Mouse (Mus musculus) forebrain, embryonic 14.5 days (tissue): ENCODE measurements around the gene Nat9. TPM values are rescaled to one million over a fixed set of nuclear protein-coding genes. Genes with fewer than 3 reads are reported as not detected.
A peak's percentile ranks its signal among the peaks of the same experiment; 100 is the strongest.

Experiments used
- ATAC-seq: fragments of 200-750 bp; cut with Nextera tagmentation; 2 replicates; pipeline ENCODE4 v1.8.0; 2017; ENCODE audit warnings: mild to moderate bottlenecking, moderate library complexity
- DNase-seq: peaks from one replicate; pipeline ENCODE4 v3.0.0-alpha.2; 2015; ENCODE audit warnings: low spot score
- H3K27ac ChIP-seq: fragments of 300-500 bp; sonication (generic); 2 replicates; pipeline ENCODE4 v1.5.1; 2014; ENCODE audit warnings: low read depth, mild to moderate bottlenecking, control low read depth, low read length, moderate library complexity
- H3K27me3 ChIP-seq: fragments of 300-500 bp; sonication (generic); replicated peaks from 2 replicates; pipeline ENCODE4 v1.6.1; 2014; ENCODE audit warnings: low read length, control low read depth, mixed read lengths; ENCODE audit not compliant: control insufficient read depth, insufficient read depth
- H3K36me3 ChIP-seq: fragments of 300-500 bp; sonication (generic); 2 replicates; pipeline ENCODE4 v1.6.1; 2014; ENCODE audit warnings: low read length, control low read depth; ENCODE audit not compliant: control insufficient read depth, insufficient read depth
- H3K4me1 ChIP-seq: fragments of 300-500 bp; sonication (generic); 2 replicates; pipeline ENCODE4 v1.6.1; 2014; ENCODE audit warnings: antibody characterized with exemption, low read length, control low read depth; ENCODE audit not compliant: control insufficient read depth, insufficient read depth
- H3K4me2 ChIP-seq: fragments of 300-500 bp; sonication (generic); 2 replicates; pipeline ENCODE4 v1.6.1; 2014; ENCODE audit warnings: mild to moderate bottlenecking, control low read depth, low read length
- H3K4me3 ChIP-seq: fragments of 300-500 bp; sonication (generic); 2 replicates; pipeline ENCODE4 v1.5.1; 2014; ENCODE audit warnings: low read depth, low read length, control low read depth
- H3K9ac ChIP-seq: fragments of 300-500 bp; sonication (generic); 2 replicates; pipeline ENCODE4 v1.6.1; 2014; ENCODE audit warnings: mild to moderate bottlenecking, low read length, control low read depth, moderate library complexity
- H3K9me3 ChIP-seq: fragments of 300-500 bp; sonication (generic); replicated peaks from 2 replicates; pipeline ENCODE4 v1.6.1; 2016; ENCODE audit warnings: low read length, control low read depth, mixed read lengths; ENCODE audit not compliant: control insufficient read depth
- WGBS: fragments of 180-500 bp; shearing (Covaris S2); extraction: QIAGEN DNeasy Blood & Tissue Kit; methylation state at CpG from one replicate; pipeline ENCODE4 v1.1.7; 2014; 5-methylcytosine and 5-hydroxymethylcytosine counted together
- polyA plus RNA-seq: library from polyadenylated mRNA; unstranded; fragments of >200 nt; fragmentation: Nextera tagmentation; extraction: Ambion mirVana; gene quantifications from 2 replicates; pipeline ENCODE4 v1.2.1, GENCODE M21; 2014

Gene Nat9
- polyA plus RNA-seq, 1 experiment from 2014 or later, result 20.4 TPM

DNA sequence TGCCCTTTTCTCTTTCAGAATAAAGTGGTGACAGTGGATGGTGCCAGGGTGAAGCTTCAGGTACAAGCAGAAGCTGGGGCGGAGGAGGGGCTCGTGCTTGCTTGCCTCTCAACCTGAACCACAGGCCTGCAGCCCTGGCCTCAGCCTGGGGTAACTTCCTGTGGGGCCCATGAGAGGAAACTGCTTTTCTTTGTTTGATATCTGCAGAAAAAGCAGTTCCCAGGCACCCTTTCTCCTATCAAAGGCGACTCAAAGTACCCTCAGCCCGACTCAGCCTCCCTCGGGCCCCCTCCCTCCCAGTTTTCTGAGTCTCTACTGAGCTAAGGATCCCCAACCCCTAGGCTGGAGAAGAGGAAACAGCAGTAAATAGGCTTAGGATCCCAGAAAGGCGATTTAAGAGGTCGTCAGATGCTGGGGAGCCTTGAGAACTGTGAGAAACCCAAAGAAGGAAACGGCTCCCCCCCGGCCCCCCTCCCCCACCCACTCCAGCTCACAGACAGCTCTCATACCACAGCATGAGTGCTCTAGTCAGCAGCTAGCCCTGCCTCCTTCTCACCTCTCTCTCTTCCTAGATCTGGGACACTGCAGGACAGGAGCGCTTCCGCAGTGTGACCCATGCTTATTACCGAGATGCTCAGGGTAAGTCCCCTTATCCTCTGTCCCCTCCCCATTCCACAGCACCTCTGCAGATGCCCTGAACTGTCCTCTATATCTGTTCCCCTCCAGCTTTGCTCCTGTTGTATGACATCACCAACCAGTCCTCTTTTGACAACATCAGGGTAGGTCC lies 29.5 kb downstream of the Nat9 start:
- WGBS, result 38% methylated on average over 12 of the region's 12 CpGs
- Histone ChIP-seq H3K27me3 (peaks cover 26% of the 10 kb centered on the region), H3K4me3 (no peak overlapping the region), H3K27ac (no peak overlapping the region), H3K9ac (no peak overlapping the region), H3K4me1 (no peaks in the 10 kb centered on the region), H3K4me2 (no peak overlapping the region), H3K36me3 (no peaks in the 10 kb centered on the region), H3K9me3 (no peaks in the 10 kb centered on the region)
- DNase-seq, result no peak
- no peak for ATAC-seq

DNA sequence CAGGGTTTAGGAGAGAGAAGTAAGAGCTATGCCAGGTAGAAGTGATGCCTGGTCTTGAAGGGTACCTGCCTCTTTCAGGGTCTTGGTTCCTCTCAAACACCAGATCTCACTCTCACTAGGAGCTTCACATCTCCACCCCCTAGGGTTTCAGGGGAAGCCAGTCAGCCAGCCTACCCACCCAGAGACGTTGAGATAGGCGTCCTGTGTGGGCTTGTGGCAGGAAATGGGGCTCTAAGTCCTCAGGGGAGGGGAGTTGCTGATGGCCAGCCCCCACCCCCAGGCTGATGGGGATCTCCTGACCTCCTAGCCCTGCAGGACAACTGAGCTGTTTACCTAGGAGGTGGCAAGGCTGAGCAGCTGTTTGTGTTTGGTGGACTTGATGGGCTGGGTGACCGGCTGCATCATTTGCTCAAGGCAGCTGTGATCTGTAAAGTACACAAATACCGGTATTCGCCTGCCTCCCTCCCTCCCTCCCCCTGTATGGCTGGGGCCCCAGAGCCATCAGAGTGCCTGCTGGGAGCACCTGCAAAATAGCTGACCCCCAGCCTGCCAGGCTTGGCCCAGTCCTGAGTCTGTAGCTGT lies 32.5 kb downstream of the Nat9 start:
- Histone ChIP-seq H3K4me3 (no peak overlapping the region), H3K9me3 (no peaks in the 10 kb centered on the region), H3K4me1 (no peaks in the 10 kb centered on the region), H3K36me3 (no peaks in the 10 kb centered on the region), H3K9ac (no peak overlapping the region), H3K27me3 (peaks cover 24% of the 10 kb centered on the region), H3K4me2 (no peak overlapping the region), H3K27ac (no peak overlapping the region)
- DNase-seq (no peak), ATAC-seq (no peak)
- 22% methylated on average over 5 of the region's 5 CpGs for WGBS

DNA sequence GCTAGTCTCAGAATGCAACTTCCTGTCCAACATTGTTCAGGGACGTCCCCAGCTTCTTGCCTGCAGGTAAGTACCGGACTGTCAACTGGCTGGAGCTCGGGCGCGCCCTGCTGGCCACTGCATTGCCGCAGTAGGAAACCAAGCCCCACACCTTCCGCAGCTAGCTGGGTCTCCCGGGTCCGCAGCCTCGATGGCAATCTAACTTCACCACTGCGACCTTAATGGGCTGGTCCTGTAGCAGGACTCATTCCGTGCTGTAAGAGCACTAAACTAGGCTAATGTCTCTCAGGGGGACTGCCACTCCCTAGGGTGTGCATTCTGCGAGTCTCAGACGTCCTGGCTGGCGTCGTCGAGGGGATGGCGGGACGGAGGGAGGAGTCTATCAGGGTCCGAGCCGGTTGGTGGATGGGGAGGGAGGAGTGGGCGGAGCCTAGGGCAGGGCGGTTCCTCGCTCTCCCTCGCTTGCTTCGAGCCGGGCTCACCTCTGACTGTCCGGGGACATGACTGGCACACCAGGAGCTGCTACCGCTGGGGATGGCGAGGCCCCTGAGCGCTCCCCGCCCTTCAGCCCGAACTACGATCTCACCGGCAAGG lies 33.9 kb downstream of the Nat9 start:
- Histone ChIP-seq H3K36me3 (no peaks in the 10 kb centered on the region), H3K27ac (no peak overlapping the region), H3K9ac (peak overlapping the region; percentile 17; the same call in 1 of the 2 replicates), H3K4me1 (no peaks in the 10 kb centered on the region), H3K4me3 (peak overlapping the region; percentile 17), H3K4me2 (peak overlapping the region; percentile 42), H3K27me3 (peaks cover 24% of the 10 kb centered on the region), H3K9me3 (no peaks in the 10 kb centered on the region)
- WGBS, result under 1% methylated on average over 35 of the region's 35 CpGs
- DNase-seq, result peak; percentile 54
- peak; percentile 50 for ATAC-seq

DNA sequence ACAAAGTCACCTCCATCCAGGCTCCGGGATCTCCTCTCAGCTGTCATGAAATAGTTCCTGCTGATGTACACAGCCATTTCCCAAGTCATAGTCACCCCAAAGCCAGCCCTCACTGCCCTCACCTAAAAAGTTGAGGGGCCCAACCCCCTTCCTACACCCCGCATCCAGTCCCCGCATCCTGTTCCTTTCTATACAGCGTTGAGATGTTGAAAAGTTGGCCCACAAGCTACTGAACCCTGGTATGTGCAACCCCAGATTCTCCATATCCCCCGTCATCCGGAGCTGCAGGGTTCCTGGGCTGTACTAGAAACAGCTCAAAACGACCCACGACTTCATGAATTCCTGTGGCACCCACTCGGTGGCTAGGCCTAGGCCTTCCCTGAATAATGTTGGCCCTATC lies 34.6 kb downstream of the Nat9 start:
- H3K27me3 ChIP-seq, result peaks cover 24% of the 10 kb centered on the region
- no peak overlapping the region for H3K27ac ChIP-seq
- H3K4me3 ChIP-seq, result no peak overlapping the region
- no peak overlapping the region for H3K4me2 ChIP-seq
- no peak for ATAC-seq
- no peaks in the 10 kb centered on the region for H3K9me3 ChIP-seq
- 80% methylated on average over 9 of the region's 9 CpGs for WGBS
- H3K9ac ChIP-seq, result no peak overlapping the region
- H3K36me3 ChIP-seq, result no peaks in the 10 kb centered on the region
- no peaks in the 10 kb centered on the region for H3K4me1 ChIP-seq
- DNase-seq, result no peak

DNA sequence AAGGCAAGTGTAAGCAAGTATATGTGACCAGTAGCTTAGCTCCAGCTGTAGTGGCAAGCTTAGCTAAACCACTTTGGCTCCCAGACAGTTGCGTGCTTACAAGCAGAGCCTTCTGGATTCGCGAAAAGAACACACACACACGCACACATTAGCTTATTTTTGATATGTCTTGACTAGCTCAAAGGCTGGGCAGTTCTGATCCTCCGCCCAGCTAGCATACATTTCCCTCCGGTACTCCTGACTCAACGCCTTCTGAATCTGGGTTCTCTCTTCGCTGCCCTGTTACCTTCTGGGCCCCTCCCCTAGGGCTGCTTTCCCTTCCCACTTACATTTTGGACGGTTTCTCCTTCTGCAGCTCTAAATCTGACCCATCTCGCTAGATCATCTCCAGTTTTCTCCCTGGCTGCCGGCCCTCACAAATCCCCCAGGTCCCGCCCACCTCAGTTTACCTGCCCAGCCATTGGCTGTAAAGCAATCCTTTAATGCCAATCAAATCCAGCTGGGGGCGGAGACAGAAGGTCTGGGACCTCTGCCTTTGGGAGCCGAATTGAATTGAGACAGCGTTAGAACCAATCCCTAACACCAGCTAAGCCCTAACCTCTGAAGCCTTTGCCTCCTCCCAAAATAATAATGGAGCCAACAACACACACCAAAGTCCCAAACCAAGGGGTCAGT lies 35.8 kb downstream of the Nat9 start:
- H3K4me1 ChIP-seq, result no peaks in the 10 kb centered on the region
- no peaks in the 10 kb centered on the region for H3K36me3 ChIP-seq
- H3K9me3 ChIP-seq, result no peaks in the 10 kb centered on the region
- H3K9ac ChIP-seq, result peak overlapping the region; percentile 50; the same call in 1 of the 2 replicates
- DNase-seq, result peak; percentile 91
- H3K27ac ChIP-seq, result no peak overlapping the region
- peak overlapping the region; percentile 50 for H3K4me2 ChIP-seq
- 3% methylated on average over 15 of the region's 15 CpGs for WGBS
- peak; percentile 87 for ATAC-seq
- H3K27me3 ChIP-seq, result peaks cover 24% of the 10 kb centered on the region
- peak overlapping the region; percentile 20 for H3K4me3 ChIP-seq

DNA sequence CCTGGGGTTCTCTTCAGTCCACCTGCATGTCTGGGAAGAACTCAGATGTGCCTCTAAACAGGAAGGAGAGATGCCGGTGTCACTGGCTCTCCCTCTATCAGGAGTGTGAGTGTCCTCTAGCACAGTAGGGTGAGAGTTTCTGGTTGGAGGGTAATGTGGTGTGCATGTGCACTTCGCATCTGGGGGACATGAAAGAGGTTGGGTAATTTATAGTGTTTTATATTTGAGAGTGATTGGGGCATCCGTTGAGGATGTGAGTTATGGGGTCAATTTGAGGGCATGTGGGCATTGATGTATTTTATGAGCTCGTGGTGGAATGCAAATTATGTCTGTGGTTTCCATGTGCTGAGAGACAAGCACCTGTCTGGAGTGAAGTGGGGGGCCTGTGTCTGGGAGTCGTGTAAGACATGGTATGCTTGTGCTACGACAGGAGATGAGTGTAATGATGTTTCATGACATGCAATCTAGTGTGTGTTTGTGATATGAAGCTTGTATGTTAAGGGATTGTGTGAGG lies 36.9 kb downstream of the Nat9 start:
- Histone ChIP-seq H3K4me3 (no peak overlapping the region), H3K4me2 (no peak overlapping the region), H3K9me3 (no peaks in the 10 kb centered on the region), H3K9ac (no peak overlapping the region), H3K36me3 (no peaks in the 10 kb centered on the region), H3K27me3 (peaks cover 24% of the 10 kb centered on the region), H3K4me1 (no peaks in the 10 kb centered on the region), H3K27ac (no peak overlapping the region)
- 85% methylated on average over 6 of the region's 6 CpGs for WGBS
- ATAC-seq (no peak), DNase-seq (no peak)

DNA sequence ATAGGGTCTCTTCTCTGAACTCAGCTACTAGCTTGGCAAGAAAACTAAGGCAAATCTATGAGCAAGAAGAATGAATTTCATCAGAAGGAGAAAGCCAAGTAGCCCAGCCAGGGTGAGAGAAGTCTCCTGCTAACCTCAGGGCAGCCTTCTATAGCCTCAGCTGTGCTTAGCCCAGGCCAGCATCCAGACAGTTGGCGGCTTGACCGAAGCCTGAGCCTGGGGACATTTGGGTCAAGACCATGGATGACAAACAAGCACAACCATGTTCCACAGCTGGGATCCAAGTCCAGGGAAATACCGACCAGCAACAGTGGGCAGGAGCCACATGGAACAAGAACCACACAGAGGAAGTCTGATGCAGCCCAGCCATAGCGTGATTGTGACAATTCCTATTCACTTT lies 39.8 kb downstream of the Nat9 start:
- H3K4me1 ChIP-seq, result no peaks in the 10 kb centered on the region
- 84% methylated on average over 4 of the region's 4 CpGs for WGBS
- H3K4me2 ChIP-seq, result no peak overlapping the region
- no peak overlapping the region for H3K4me3 ChIP-seq
- no peaks in the 10 kb centered on the region for H3K36me3 ChIP-seq
- H3K27me3 ChIP-seq, result no peaks in the 10 kb centered on the region
- no peak for DNase-seq
- no peak overlapping the region for H3K9ac ChIP-seq
- H3K9me3 ChIP-seq, result no peaks in the 10 kb centered on the region
- no peak overlapping the region for H3K27ac ChIP-seq
- no peak for ATAC-seq

DNA sequence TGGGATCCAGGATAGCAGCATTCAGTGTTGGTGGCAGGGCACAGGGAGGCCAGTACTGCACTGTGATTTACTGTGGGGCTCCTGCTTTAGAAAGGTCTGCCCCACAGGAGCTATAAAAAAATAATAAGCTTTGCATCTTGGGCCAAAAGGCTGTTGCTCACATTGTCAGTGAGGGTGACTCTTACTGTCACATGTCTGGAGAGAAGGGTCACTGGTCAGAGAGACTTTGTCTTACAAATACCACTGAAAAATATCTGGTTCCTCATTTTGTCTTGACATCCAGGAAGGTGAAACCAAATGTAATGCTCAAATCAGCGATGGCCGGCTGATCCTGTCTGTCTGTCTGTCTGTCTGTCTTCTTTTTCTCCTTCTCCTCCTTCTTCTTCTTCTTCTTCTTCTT lies 45.7 kb downstream of the Nat9 start:
- H3K36me3 ChIP-seq, result no peaks in the 10 kb centered on the region
- H3K4me2 ChIP-seq, result no peak overlapping the region
- no peak overlapping the region for H3K9ac ChIP-seq
- H3K4me1 ChIP-seq, result no peaks in the 10 kb centered on the region
- no peaks in the 10 kb centered on the region for H3K27me3 ChIP-seq
- no peak for ATAC-seq
- WGBS, result 87% methylated on average over 2 of the region's 2 CpGs
- DNase-seq, result no peak
- H3K27ac ChIP-seq, result no peak overlapping the region
- H3K4me3 ChIP-seq, result no peak overlapping the region
- H3K9me3 ChIP-seq, result no peaks in the 10 kb centered on the region
